Mouse (Mus musculus) intestine, embryonic 15.5 days (tissue): ENCODE measurements around the gene Ercc5. TPM values are rescaled to one million over a fixed set of nuclear protein-coding genes. Genes with fewer than 3 reads are reported as not detected.

Source experiments
- ATAC-seq: fragments of 200-750 bp; cut with Nextera tagmentation; 2 replicates; pipeline ENCODE4 v1.8.0; 2017; ENCODE audit warnings: moderate TSS enrichment, moderate library complexity
- H3K27ac ChIP-seq: fragments of 300-500 bp; sonication (generic); 2 replicates; pipeline ENCODE4 v1.5.1; 2015; ENCODE audit warnings: mild to moderate bottlenecking, inconsistent platforms
- H3K27me3 ChIP-seq: fragments of 300-500 bp; sonication (generic); replicated peaks from 2 replicates; pipeline ENCODE4 v1.6.1; 2015; ENCODE audit warnings: inconsistent platforms
- H3K36me3 ChIP-seq: fragments of 300-500 bp; sonication (generic); 2 replicates; pipeline ENCODE4 v1.6.1; 2015; ENCODE audit warnings: inconsistent platforms
- H3K4me1 ChIP-seq: fragments of 300-500 bp; sonication (generic); replicated peaks from 2 replicates; pipeline ENCODE4 v1.6.1; 2015; ENCODE audit warnings: inconsistent platforms
- H3K4me2 ChIP-seq: fragments of 300-500 bp; sonication (generic); replicated peaks from 2 replicates; pipeline ENCODE4 v1.6.1; 2015; ENCODE audit warnings: mild to moderate bottlenecking, inconsistent platforms
- H3K4me3 ChIP-seq: fragments of 300-500 bp; sonication (generic); replicated peaks from 2 replicates; pipeline ENCODE4 v1.5.1; 2015; ENCODE audit warnings: inconsistent platforms
- H3K9ac ChIP-seq: fragments of 300-500 bp; sonication (generic); 2 replicates; pipeline ENCODE4 v1.6.1; 2015; ENCODE audit warnings: inconsistent platforms
- H3K9me3 ChIP-seq: fragments of 300-500 bp; sonication (generic); 2 replicates; pipeline ENCODE4 v1.6.1; 2016; ENCODE audit warnings: inconsistent platforms
- WGBS: fragments of 180-500 bp; shearing (Covaris S2); methylation state at CpG from one replicate; pipeline ENCODE4 v1.1.7; 2015; 5-methylcytosine and 5-hydroxymethylcytosine counted together
- polyA plus RNA-seq: library from polyadenylated mRNA; unstranded; fragments of >200 nt; fragmentation: Nextera tagmentation; extraction: Ambion mirVana; gene quantifications from 2 replicates; pipeline ENCODE4 v1.2.1, GENCODE M21; 2015

Gene Ercc5
- polyA plus RNA-seq, 1 experiment from 2014 or later: 14.8 TPM

GRCm38 (mm10) chr1:44198273-44199171 lies 51.0 kb downstream of the Ercc5 start:
- Histone ChIP-seq H3K27ac (no peak overlapping the region), H3K9ac (peak overlapping the region; percentile 30; the same call in 1 of the 2 replicates), H3K4me1 (no peaks in the 10 kb centered on the region), H3K27me3 (no peaks in the 10 kb centered on the region), H3K4me2 (peak overlapping the region; percentile 91), H3K36me3 (no peaks in the 10 kb centered on the region), H3K4me3 (peak overlapping the region; percentile 43), H3K9me3 (no peaks in the 10 kb centered on the region)
- peak; percentile 82 for ATAC-seq
- WGBS: 16% methylated on average over 47 of the region's 47 CpGs

DNA sequence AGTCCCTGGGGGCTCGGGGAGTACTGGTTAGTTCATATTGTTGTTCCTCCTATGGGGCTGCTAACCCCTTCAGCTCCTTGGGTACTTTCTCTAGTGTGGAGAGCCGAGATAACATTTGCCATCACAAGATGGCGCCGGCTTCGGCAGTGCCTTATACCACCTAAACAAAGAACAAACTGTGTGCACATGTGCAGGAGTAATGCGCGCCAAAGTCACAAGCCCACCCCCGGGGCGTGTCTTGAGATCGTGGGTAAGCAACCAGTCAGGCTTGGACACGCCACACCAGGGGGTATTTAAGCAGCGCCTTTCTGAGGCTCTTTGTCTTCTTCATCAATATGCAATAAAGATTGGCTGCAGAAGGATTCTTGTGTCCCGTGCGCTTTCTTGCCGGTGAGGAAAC lies 55.3 kb downstream of the Ercc5 start:
- WGBS: 89% methylated on average over 15 of the region's 15 CpGs
- H3K27ac ChIP-seq: no peak overlapping the region

DNA sequence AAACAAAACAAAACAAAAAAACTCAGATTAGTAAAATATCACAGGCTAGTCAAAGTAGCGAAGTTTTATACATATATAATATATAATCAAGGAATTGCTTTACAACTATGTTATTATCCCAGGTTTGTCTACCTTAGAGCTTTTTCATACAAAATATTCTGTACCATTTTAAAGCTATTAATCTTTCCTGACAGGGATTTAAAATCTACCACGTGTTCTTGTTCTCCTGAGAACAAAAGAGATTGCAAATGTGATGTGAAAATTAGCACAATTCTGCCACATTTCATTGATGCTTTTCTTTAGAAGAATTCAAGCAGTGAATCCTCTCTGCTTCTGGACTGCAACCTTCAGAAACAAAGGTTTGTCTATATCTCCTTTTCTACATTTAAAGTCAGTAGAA lies 66.9 kb downstream of the Ercc5 start:
- ATAC-seq: no peak

More for the DNA sequence above, 55.3 kb downstream of the Ercc5 start:
- no peaks in the 10 kb centered on the region for H3K27me3 ChIP-seq
- no peak for ATAC-seq
- H3K9me3 ChIP-seq: no peaks in the 10 kb centered on the region
- no peak overlapping the region for H3K9ac ChIP-seq
- no peaks in the 10 kb centered on the region for H3K4me1 ChIP-seq
- H3K4me2 ChIP-seq: no peak overlapping the region
- no peaks in the 10 kb centered on the region for H3K36me3 ChIP-seq
- no peak overlapping the region for H3K4me3 ChIP-seq

DNA sequence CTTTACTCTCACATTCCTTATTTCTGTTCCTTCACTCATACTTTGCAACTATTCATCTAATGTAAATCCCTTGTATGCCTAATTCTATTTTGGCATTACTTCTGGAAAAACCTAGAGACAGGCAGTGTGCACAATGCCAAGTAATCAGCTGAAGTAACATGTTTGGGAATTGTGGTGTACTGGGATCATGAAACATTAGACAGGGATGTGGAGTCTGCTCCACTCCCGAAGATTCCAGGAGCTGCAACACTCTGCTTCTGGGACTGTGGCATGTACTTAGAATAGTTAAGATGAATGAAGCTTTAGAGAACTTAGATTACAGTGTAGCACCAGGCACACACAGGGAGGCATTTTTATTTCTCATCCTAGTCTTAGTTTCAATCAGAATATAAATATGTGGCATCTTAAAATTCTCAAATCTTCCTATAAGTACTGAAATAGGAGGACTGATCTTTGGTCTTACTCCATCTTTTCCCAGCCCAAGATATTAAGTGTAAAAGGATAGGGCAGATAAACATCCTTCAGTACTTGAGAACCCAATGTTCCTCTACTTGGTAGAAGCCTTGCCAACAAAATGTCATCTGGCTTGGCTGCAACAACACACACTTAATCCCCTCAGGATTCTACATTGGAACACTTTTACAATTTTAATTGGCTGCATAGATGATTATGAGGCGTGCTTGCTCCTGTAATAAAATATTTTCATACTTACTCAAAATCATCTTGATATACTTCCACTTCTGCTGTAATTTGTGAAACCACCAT lies 69.0 kb downstream of the Ercc5 start:
- H3K9me3 ChIP-seq: no peaks in the 10 kb centered on the region
- H3K4me2 ChIP-seq: no peak overlapping the region
- ATAC-seq: no peak
- no peak overlapping the region for H3K4me3 ChIP-seq
- no peaks in the 10 kb centered on the region for H3K4me1 ChIP-seq
- H3K27me3 ChIP-seq: no peaks in the 10 kb centered on the region
- H3K27ac ChIP-seq: no peak overlapping the region
- H3K36me3 ChIP-seq: no peaks in the 10 kb centered on the region
- H3K9ac ChIP-seq: no peak overlapping the region
- 55% methylated on average over 2 of the region's 2 CpGs for WGBS

More for the DNA sequence above, 66.9 kb downstream of the Ercc5 start:
- Histone ChIP-seq H3K4me1 (no peaks in the 10 kb centered on the region), H3K9ac (no peak overlapping the region), H3K4me3 (no peak overlapping the region), H3K27me3 (no peaks in the 10 kb centered on the region), H3K27ac (no peak overlapping the region), H3K36me3 (no peaks in the 10 kb centered on the region), H3K9me3 (no peaks in the 10 kb centered on the region), H3K4me2 (no peak overlapping the region)
- WGBS: 59% methylated on average over 2 of the region's 2 CpGs

- H3K9me3 ChIP-seq: no peaks in the 10 kb centered on the region
- H3K4me3 ChIP-seq: no peak overlapping the region
- H3K27me3 ChIP-seq: no peaks in the 10 kb centered on the region
- no peaks in the 10 kb centered on the region for H3K36me3 ChIP-seq
- 67% methylated on average over 2 of the region's 2 CpGs for WGBS
- ATAC-seq: no peak
- no peak overlapping the region for H3K27ac ChIP-seq
- H3K9ac ChIP-seq: no peak overlapping the region
- no peak overlapping the region for H3K4me2 ChIP-seq
- H3K4me1 ChIP-seq: no peaks in the 10 kb centered on the region
Observed at GRCm38 (mm10) chr1:44217118-44217517, 69.6 kb downstream of the Ercc5 start.

DNA sequence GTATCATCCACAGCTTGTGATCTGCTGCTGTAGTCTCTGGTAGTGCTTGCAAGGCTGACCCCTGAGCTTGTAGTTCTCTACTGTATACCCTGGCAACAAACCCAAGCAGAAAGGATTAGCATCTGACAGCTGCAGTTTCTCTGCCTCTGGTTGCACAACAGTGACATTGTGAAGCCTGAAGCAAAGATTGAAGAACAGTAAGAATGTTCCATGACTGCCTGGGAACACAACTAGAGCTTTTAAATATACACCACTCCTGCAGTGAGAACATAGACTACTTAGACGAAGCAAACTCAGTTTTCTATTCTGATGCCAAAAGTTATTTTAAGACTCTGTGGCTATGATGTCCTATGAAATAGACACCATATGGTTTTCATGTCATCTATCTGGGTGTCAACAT lies 71.3 kb downstream of the Ercc5 start, which contains the start of gene Mettl21e:
Gene Mettl21e, minus strand, starts transcription at position 86 of the 400 bp plus-strand sequence.
- Histone ChIP-seq H3K4me1 (no peaks in the 10 kb centered on the region), H3K27me3 (no peaks in the 10 kb centered on the region), H3K4me3 (no peak within 1 kb of the TSS), H3K9me3 (no peaks in the 10 kb centered on the region), H3K27ac (no peak within 1 kb of the TSS), H3K9ac (no peak within 1 kb of the TSS), H3K4me2 (no peak within 1 kb of the TSS), H3K36me3 (no peaks in the 10 kb centered on the region)
- ATAC-seq: no peak
- 55% methylated on average over 1 of the region's 1 CpGs for WGBS

DNA sequence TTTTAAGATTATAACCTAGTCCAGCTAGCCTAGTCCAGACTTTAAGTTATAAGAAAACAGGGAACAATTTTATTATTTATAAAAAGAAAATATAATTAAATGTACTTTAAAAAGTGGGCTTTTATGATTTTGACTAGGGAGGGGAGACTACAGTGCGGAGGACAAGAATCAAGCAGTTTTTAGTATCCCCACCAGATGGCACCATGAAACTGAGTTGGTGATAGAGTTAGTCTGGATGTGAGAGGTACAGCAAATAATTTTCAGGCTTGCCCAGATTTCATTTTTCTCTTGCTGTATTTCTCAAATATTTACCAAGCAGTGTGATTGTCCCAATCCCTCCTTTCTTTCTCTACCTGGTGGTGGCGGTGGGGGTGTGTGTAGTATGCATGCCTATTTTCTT lies 81.5 kb downstream of the Ercc5 start:
- 46% methylated on average over 2 of the region's 2 CpGs for WGBS
- Histone ChIP-seq H3K27me3 (no peaks in the 10 kb centered on the region), H3K36me3 (no peaks in the 10 kb centered on the region), H3K4me1 (no peaks in the 10 kb centered on the region), H3K4me2 (no peak overlapping the region), H3K9ac (no peak overlapping the region), H3K27ac (no peak overlapping the region), H3K9me3 (no peaks in the 10 kb centered on the region), H3K4me3 (no peak overlapping the region)
- ATAC-seq: 0 out of 2 replicates have a peak, but pooled peaks have one; percentile 70

Other genes with a start within 250 kb of the Ercc5 start
- gene Tpp2, start 214.1 kb upstream of the Ercc5 start, polyA plus RNA-seq: 53.8 and 59.9 TPM in 2 replicates
- 0.42 and 0.49 TPM in 2 replicates for gene Mettl21c, start 127.7 kb upstream of the Ercc5 start, polyA plus RNA-seq
- 0.08 and 0.11 TPM in 2 replicates for gene Gm8251, start 85.8 kb upstream of the Ercc5 start, polyA plus RNA-seq
- 75.7 and 90.0 TPM in 2 replicates for gene Tex30, start 45.3 kb upstream of the Ercc5 start, polyA plus RNA-seq
- 46.7 and 53.3 TPM in 2 replicates for gene Kdelc1, start 28.9 kb upstream of the Ercc5 start, polyA plus RNA-seq
- 17.5 and 17.6 TPM in 2 replicates for gene Bivm, start 28.8 kb upstream of the Ercc5 start, polyA plus RNA-seq
- gene Mettl21e, start 71.2 kb downstream of the Ercc5 start, polyA plus RNA-seq: not detected in 2 replicates